Mouse (Mus musculus) frontal cortex, postnatal 14 days (tissue): ENCODE measurements around the gene Ntn4.

Experiments
- DNase-seq, 2 experiments: peaks; one replicate each; pipeline ENCODE4 v3.0.0; 2022; ENCODE audit warnings: low spot score in 2 of 2

Gene Ntn4

DNA sequence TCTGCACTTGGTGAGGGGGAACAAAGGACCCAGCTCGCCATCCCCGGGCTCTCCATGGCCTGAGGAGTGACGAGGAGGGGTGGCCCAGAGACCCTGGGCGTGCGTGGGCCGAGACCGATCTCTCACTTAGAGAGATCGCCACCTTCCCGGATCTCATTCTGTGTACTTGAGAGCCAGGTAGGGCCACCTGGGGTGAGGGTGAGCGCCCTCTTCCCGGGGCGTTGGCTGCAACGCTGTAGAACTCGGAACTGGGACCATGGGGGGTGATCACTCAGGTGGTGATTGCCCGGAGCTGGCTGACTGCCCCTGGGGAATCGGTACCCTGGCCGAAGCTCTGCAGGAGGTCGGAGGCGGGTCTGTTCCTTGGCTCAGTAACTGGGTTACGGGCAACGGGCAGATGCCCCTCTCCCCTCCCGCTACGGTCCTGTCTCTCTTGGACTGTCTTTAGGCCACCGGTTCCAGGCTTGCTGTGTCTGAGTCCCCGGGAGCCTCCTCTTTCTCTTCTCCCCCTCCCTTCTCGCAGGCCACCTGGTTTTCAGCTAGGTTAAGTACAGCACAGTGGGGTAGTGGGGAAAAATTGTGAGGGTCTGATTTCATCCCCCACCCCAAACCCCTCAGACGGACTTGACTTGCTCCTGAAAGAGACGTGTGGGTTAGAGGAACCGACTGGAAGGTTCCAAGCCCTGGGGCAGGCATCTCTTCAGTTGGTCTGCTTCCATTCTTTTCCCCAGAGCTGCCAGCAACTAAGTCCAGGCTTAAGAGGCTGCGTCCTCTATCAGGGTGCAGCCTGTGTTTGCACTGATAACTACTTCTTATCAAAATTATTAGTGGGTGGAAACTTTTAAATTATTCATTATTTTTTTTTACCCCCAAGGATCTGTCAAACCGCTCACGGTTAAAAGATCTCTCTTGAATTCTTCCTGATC, 1.6 kb downstream of the Ntn4 start:
- DNase-seq, result no peak

DNA sequence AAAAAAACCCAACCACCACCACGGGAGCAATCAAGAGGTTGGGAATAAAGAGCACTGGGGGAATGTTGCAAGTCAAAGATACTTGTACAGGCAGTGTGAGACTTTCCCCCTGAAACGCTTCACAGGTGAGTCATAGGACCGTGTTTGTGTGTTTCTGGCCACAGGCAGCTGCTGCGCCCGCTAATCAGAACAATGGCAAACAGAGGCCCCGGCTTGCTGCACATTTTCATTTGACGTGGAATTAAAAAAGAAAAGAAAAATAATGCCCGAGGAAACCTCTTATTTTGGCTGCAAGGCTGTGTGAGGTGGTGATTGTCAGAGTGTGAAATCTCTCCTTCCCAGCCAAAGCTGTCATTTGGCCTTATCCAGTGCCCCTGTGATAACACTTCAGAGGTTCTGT, 2.4 kb downstream of the Ntn4 start:
- DNase-seq, result no peak

DNA sequence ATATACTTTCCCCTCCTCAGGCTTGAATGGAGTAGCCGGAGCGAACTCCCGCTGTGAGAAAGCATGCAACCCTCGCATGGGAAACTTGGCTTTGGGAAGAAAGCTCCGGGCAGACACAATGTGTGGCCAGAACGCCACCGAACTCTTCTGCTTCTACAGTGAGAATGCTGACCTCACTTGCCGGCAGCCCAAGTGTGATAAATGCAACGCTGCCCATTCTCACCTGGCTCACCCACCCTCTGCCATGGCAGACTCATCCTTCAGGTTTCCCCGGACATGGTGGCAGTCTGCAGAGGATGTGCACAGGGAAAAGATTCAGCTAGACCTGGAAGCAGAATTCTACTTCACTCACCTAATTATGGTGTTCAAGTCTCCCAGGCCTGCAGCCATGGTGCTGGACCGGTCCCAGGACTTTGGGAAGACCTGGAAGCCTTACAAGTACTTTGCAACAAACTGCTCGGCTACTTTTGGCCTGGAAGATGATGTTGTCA, 4.0 kb downstream of the Ntn4 start:
- DNase-seq, result no peak

DNA sequence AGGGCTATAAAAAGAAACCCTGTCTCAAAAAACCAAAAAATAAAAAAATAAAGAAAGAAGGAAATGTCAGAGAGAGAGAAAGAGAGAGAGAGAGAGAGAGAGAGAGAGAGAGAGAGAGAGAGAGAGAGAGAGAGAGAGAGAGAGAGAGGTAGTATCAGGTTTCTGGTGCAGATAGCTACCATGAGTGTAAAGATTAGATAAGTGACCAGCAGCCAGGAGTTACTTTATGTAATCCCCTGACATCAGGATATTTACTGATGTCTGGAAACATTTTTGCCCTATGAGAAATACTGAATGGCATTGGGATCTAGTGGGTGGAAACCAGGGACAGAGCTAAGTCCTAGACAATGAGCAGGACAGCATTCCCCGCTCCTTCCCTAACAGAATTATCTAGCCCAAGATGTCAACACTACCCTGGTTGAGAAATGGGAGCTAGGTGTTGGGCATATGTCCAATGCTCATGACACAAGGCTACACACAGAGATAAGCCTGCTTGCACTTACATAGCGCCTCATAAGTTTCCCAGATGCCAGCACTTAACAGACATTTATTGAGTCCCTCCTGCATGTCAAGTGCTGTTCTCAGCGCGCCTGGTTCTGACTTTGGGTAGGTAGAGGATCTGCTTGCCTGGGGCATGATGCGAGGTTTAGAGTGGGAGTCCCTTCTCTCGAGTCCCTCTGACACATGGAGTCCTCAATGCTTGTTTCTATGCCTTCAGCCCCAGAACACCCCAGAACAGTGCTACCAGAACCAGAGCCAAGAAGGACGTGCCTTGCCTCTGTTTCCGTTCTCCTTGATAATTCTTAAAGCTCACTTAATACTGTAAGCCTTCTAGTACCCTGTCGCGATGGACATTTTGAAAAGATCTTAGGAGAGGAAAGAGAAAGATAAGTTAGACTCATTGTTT, 7.4 kb downstream of the Ntn4 start:
- no peak for DNase-seq

DNA sequence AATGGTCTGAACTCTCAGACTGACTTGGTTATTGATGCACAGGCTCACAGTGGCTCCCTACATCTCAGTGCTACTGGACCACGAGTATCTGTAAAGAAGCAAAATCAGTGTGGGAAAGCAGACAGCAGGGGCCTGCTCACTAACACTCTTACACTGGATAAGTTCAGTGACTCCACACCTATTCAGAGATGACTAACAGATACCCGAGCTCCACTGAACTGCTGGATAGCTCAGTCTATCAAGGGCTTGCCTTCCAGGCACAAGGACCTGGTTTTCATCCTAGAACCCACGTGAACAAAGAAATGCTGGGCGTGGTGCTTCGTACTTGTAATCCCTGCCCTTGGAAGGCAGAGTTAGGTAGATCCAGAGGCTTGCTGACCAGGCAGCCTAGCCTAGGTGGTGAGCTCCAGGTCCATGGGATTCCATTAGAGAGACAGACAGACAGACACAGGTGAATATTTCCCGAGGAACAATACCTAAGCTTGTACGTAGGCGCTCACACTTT, 8.2 kb downstream of the Ntn4 start:
- no peak for DNase-seq

DNA sequence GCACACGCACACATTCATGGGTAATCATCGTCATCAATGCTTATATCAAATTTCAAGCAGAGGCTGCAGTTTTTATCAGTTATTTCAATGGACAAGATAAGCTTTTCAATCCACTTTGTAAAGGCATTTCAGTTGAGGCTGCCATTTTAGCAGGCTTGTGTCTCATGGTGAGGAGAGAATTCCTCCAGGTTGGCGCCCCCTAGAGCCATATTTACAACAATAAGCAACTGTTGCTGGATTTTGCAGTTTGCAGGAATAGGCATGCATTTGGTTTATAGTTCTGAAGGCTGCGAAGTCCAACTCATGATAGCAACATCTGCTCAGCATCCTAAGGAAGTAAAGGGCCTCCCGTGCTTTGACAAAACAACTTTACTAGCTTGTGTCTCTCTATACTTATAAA, 8.6 kb downstream of the Ntn4 start:
- no peak for DNase-seq

DNA sequence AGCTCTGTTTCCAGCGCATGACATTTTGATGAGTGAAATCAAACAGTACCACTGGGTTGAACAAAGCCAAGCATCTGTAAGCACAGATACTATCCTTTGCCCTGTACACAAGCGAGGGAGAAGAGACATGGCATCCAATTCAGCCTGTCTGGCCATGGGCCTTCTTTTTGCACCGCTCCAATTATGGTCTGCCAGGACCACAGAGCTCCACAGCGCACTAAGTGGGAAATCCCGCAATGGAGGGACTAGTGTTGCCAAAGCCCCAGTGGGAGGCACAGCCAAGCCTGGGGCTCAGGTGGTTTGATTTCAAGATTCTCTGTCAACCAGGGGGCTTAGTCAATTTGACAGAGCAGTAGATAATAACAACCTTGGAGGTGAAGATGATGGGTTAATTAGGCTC, 9.1 kb downstream of the Ntn4 start:
- no peak for DNase-seq

DNA sequence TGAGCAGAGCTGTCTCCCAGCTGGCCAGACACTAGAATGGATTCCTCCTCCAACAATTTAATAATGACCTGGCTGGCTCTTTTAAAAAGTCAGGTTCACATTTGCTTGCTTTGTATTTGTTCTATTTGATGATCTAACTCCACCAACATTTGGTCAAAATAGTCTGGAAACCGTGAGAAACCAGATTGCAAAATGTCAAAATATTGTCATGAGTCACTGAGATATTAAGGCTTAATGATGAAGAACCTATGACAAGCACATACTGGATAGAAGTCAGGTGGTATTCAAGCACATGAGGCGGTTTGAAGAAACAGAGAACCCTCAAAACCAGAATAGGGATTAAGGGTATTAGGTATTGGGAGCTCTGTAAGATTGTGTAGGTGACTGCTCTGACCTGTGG, 12.8 kb downstream of the Ntn4 start:
- no peak for DNase-seq

DNA sequence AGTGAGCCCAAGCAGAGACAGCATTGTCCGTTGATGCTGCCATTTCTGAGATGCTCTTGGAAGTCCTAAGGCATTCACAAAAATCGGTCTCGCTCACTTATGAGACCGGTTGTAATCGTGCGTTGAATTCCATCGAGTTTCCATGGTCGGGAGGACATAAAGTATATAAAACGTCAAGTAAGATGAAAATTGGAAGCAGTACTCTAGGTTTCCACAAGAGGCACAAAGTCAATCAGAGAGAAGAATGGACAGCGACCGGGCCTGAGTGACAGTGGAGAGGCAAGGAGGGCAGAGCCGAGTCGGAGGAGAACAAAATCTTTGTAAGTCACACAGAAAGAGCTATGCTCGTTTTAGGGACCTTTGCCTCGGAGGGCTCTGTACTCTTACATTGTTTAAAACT, 14.9 kb downstream of the Ntn4 start:
- no peak for DNase-seq

DNA sequence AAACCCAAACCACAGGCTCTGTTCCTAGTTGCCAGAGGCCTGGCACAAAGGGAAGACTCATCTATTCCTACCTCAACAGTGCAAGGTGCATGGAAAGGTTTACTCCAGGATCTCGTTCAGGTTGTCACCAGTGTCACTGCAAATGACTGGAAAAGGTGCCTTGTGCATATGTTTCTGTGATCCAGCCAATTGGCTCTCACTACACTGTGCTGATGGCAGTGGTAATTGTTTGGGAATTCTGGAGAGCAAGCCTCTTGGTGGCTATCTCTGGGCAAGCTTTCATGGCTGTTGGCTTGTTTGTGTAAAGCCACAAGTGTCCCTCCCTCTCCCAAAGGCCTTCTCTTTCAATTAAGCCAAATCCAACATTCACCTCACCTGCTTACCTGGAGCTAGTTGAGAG, 19.3 kb downstream of the Ntn4 start:
- no peak for DNase-seq

DNA sequence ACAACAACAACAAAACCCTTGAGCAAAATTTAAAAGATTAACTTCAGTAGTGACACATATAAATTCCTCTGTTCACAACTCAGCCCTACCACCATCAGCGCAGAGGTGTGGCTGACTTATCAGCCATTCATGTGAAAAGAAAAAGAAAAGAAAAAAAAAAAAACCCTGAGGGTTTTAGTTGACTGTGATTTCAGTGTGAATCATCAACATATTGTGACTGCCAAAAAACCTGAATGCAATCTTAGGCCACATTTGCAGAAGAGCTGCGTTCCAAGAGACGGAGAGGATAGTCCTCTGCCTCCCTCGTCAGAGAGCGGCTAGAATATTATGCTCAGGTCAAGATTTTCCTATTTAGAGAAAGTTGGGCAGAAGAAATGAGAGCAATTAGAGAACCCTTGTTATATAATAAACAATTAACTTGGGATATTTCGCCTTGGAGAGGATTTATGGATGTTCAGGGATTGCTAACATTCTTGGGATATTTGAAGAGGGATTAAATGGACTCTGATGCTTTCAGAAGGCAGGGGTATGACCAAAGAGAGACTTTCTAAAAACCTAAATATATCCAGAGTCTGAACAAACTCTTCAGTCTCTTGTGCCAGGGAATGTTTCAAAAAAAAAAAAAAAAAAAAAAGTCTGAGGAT, 21.0 kb downstream of the Ntn4 start:
- no peak for DNase-seq

DNA sequence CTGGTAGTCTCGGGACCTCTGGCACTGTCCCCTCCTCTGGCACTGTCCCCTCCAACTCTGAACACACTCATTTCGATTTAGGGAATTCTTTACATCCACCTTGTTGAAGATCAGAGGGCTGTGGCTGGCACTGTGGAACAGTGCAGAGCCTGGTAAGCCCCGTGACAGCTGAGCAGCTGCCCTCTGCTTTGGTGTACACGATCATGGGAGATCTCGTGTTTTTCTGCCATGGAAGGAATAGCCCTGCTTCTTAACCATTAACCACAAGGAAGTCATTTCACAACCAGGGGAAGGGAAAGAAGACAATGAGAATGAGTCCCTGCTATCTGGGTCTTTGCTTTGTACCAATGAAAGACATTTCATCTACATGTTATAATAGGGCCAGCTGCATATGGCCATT, 21.5 kb downstream of the Ntn4 start:
- DNase-seq, result no peak

DNA sequence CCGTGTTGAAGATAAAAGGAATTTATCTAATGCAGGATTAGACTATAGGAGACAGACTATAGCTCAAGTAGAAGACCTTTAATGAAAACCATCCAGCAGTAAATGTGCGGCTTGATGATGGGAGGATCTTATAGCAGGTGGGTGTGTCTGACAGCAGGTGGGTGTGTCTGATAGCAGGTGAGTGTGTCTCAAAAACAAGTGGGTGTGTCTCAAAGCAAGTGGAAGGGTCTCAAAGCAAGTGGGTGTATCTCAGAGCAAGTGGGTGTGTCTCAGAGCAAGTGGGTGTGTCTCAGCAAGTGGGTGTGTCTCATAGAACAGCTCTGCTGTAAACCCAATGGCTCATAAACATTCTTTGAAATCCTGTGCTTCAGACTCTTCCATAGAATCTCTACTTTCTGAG, 25.7 kb downstream of the Ntn4 start:
- no peak for DNase-seq

DNA sequence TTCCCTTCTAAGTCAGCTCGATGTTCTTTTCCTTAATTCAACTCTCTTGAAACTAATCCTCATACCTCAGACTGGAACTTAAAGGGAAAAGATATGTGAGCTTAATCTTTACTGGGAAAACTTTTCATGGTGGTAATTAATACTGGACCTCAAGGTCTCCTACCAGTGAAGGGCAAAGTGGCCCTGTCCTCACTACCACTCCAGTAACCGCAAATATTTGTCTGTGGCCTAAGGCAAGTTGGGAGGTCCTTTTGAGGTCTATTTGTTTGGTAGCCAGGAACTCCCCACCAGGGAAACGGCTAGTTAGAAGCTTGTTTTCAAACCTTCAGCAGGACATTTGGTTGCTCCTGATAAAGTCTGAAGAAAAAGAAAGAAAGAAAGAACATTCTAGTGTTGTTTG, 26.5 kb downstream of the Ntn4 start:
- no peak for DNase-seq

DNA sequence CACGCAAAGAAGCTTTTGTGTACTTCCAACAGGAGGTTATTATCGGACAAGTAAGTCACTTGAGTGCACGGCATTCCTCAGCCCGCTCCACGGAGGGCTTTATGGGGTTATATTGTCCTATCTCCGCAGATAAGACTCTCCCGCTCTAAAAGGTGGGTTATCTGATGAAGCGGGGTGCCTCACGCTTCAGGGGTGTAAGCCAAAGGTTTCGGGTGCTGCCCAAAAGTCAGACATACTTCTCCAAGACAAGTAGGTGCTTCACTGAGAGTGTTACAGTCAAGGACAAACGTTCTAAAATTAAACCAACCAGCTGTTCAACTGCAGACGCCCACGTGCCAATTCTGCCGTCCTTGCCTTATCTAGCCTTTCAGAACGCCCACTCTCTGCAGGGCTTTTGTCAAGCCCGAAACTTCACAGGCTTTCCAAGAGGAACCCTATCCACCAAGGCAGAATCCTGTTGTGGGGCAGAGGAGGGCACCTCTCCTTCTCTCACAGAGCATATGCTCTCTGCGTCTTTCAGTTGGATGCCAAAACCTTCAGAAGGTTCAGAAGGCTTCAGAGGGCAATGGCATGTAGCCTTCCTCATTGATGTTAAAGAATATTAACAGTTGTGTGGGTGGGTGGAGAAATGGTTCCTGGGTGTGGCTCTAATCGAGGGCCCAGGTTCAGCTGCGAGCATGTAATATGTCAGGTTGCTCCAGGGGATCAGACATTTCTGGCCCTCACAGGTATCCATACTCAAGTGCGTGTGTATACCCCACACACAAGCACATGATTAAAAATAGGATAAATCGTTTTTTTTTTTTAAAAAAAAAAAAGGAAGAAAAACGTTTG, 32.4 kb downstream of the Ntn4 start:
- peak; percentile 22 to 35 for DNase-seq

DNA sequence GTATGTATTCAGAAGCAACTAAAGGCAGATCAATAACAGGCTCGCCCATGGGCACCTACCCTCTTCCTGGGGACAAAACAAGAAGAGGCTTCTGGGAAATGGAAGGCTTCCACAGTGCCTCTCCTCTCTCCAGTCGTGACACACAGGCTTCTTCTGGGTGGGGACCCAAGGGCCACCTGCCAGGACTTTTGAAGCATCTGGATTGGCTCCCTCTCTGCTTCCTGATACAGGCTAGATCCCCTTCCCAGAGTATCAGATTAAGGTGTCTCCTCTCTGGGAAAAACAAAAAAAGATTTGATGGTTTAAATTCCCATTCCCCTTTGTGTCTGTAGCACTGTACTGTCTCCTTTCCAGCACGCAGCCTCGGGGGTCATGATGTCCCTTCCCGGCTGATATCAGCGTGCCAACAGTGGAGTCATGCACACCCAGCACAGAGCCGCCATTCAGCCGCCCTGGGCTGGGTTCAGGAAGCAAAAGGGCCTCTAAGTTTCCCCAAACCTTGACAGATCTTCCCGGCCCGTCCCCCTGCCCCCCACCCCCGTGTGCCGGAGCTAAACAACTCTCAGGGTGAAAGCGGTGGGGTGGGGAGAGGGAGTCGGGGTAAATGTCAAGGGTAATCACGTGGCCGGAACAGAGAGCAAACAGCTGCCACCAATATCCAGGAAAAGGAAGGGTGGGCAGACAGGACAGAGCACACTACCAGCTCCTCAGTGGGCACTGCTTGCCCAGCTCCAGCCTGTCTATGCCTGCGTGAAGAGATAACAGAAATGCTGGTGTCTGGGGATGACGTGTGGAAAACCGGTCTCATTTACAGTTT, 38.9 kb downstream of the Ntn4 start:
- DNase-seq, result no peak

DNA sequence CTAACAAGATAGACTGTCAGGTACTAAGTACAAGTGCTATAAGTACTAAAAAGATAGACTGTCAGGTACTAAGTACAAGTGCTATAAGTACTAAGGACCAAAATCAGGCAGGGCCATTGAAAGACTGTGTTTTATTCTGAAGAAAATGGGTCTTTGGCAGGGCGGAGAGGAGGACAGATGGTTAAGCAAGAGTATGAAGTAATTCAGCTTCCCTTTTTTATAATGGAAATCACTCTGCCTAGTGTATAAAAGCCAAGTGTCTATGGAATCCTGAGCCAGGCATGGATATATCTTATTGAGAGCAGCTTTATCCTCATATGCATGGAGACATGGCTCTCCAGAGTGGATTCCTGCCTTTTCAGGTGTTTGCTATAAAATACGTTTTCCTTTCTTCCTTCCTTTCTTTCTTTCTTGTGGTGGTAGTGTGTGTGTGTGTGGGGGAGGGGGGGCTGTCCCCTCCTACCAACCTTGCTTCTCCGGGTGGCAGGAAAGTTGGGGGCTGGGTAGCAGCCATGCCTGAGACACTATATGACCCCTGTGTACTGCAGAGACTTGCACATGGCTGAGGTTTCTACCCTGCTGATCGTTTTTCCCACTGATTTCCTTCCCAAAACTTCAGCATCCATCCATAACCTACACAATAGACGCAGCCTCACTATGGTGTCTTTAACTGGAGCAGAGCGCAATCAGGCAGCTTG, 40.3 kb downstream of the Ntn4 start:
- DNase-seq, result no peak

DNA sequence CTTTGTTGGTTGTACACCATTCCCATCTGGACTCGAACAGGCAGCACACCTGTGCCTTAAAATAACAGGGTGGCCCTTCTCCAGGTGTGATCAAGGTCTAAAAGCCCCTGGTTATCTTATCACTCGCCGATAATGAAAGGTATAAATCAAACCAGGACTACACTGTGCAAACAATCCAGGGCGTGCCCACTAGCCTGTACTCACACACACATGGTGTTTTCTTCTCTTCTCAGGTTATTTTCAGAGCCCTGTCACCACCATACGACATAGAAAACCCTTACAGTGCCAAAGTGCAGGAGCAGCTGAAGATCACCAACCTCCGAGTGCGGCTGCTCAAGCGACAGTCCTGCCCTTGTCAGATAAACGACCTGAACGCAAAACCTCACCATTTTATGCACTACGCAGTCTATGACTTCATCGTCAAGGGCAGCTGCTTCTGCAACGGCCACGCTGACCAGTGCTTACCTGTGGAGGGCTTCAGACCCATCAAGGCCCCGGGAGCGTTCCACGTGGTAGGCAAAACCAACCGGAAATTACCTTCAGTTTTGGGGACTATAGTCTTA, 41.8 kb downstream of the Ntn4 start:
- DNase-seq, result no peak

DNA sequence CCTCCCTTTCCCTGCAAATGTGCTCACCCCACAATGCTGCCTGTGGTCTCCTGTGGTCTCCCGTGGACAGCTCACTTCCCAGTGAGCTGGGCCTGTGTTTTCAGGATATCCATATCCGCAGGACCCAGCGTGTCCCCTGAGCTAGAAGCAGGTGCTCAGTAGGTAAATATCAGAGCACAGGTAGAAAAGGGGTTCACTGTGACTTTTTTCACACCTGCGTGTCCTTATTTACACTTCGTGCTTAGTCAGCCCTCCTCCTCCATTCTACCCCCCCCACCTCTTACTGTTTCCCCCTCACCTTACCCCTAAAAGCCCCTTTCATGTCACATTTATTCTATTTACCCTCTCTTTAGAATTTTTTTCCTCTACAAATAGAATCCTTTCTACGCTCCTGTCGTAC, 42.7 kb downstream of the Ntn4 start:
- DNase-seq, result no peak
